Mouse (Mus musculus) CH12.LX (cell line): ENCODE measurements around the gene Cryzl2.

Experiments used
- CTCF ChIP-seq, 2 experiments: IDR thresholded peaks in 1 of 2; conservative IDR thresholded peaks in 1 of 2; 2 replicates each; pipeline ENCODE4 v1.5.1; 2011 to 2012; ENCODE audit warnings: low read depth in 2 of 2, low read length in 2 of 2, improper control_type of control experiment in 1 of 2, inconsistent platforms in 1 of 2, mild to moderate bottlenecking in 1 of 2, moderate library complexity in 1 of 2
- MAX ChIP-seq: IDR thresholded peaks from 2 replicates; pipeline ENCODE4 v1.6.1; 2011; ENCODE audit warnings: low read length, improper control_type of control experiment
- MYC ChIP-seq: IDR thresholded peaks from 2 replicates; pipeline ENCODE4 v1.6.1; 2011; ENCODE audit warnings: low read depth, mild to moderate bottlenecking, improper control_type of control experiment, low read length
- POLR2A ChIP-seq: IDR thresholded peaks from 2 replicates; pipeline ENCODE4 v1.6.1; 2011; ENCODE audit warnings: low read depth, mild to moderate bottlenecking, improper control_type of control experiment, low read length
- SMC3 ChIP-seq: IDR thresholded peaks from 2 replicates; pipeline ENCODE4 v1.6.1; 2011; ENCODE audit warnings: low read depth, low read length, improper control_type of control experiment
- TBP ChIP-seq: conservative IDR thresholded peaks from 2 replicates; pipeline ENCODE4 v1.6.1; 2011; ENCODE audit warnings: low read depth, low read length, improper control_type of control experiment
- TCF12 ChIP-seq: IDR thresholded peaks from 2 replicates; pipeline ENCODE4 v1.6.1; 2014; ENCODE audit warnings: low read depth, mild to moderate bottlenecking, inconsistent platforms, low read length, improper control_type of control experiment
- USF2 ChIP-seq: conservative IDR thresholded peaks from 2 replicates; pipeline ENCODE4 v1.6.1; 2011; ENCODE audit warnings: low read depth, low read length, improper control_type of control experiment
- ZC3H11A ChIP-seq: IDR thresholded peaks from 2 replicates; pipeline ENCODE4 v1.6.1; 2012; ENCODE audit warnings: low read depth, mild to moderate bottlenecking, inconsistent platforms, low read length, improper control_type of control experiment
- ZKSCAN1 ChIP-seq: IDR thresholded peaks from 2 replicates; pipeline ENCODE4 v1.6.1; 2012; ENCODE audit warnings: low read depth, inconsistent platforms, low read length, improper control_type of control experiment, borderline replicate concordance

- TF ChIP-seq POLR2A (no peak), USF2 (no peak), SMC3 (no peak), ZC3H11A (no peak), CTCF (conservative IDR thresholded peaks at IDR 0.05 in 1 of 2, IDR thresholded peaks at IDR 0.05 in 1 of 2; ENCODE audit: low read depth in 2 of 2, low read length in 2 of 2) (no peak), ZKSCAN1 (no peak), TCF12 (no peak), MAX (no peak), TBP (no peak), MYC (no peak)
Observed at GRCm38 (mm10) chr1:157449532-157449931, 8.8 kb upstream of the Cryzl2 start.
